Mouse (Mus musculus): ENCODE data around the gene Zfp82. TPM values are rescaled to one million over a fixed set of nuclear protein-coding genes. Genes with fewer than 3 reads are reported as not detected.

The Zfp82 gene
- polyA plus RNA-seq, 1 experiment from 2014 or later: 8.3 TPM

GRCm38 (mm10) chr7:30009321-30010085, 63.2 kb downstream of the Zfp82 start:
- peak; percentile 25; the same call in 1 of the 2 replicates for ATAC-seq (ENCODE audit: insufficient number of reproducible peaks, low FRiP score, low TSS enrichment, low read depth)
- 47% methylated on average over 21 of the region's 21 CpGs for whole genome bisulfite sequencing
- Histone ChIP-seq H3K4me2 (replicated peaks) (no peak overlapping the region), H3K4me3 (replicated peaks) (no peak overlapping the region), H3K36me3 (peaks cover 20% of the 10 kb centered on the region), H3K4me1 (peaks cover 46% of the 10 kb centered on the region), H3K27ac (replicated peaks) (peak overlapping the region; percentile 86), H3K27me3 (no peaks in the 10 kb centered on the region), H3K9ac (no peak overlapping the region), H3K9me3 (replicated peaks) (no peaks in the 10 kb centered on the region)

- 41% methylated on average over 6 of the region's 6 CpGs for WGBS
- no peaks in the 10 kb centered on the region for H3K27me3 ChIP-seq
- H3K27ac ChIP-seq (replicated peaks): peak overlapping the region; percentile 86
- ATAC-seq (ENCODE audit: insufficient number of reproducible peaks, low FRiP score, low TSS enrichment, low read depth): peak; percentile 49; the same call in 1 of the 2 replicates
- H3K4me1 ChIP-seq: peaks cover 46% of the 10 kb centered on the region
- no peak overlapping the region for H3K4me2 ChIP-seq (replicated peaks)
- H3K9me3 ChIP-seq (replicated peaks): no peaks in the 10 kb centered on the region
- H3K36me3 ChIP-seq: peaks cover 9% of the 10 kb centered on the region
- no peak overlapping the region for H3K4me3 ChIP-seq (replicated peaks)
- no peak overlapping the region for H3K9ac ChIP-seq
Measured at GRCm38 (mm10) chr7:30008020-30008690, 64.5 kb downstream of the Zfp82 start.

GRCm38 (mm10) chr7:30007601-30008000, 65.1 kb downstream of the Zfp82 start:
- ATAC-seq (ENCODE audit: insufficient number of reproducible peaks, low FRiP score, low TSS enrichment, low read depth): no peak
- peak overlapping the region; percentile 86 for H3K27ac ChIP-seq (replicated peaks)
- no peak overlapping the region for H3K4me2 ChIP-seq (replicated peaks)
- peaks cover 12% of the 10 kb centered on the region for H3K36me3 ChIP-seq
- H3K4me1 ChIP-seq: peaks cover 46% of the 10 kb centered on the region
- H3K4me3 ChIP-seq (replicated peaks): no peak overlapping the region
- H3K9ac ChIP-seq: no peak overlapping the region
- WGBS: 48% methylated on average over 1 of the region's 1 CpGs
- no peaks in the 10 kb centered on the region for H3K9me3 ChIP-seq (replicated peaks)
- H3K27me3 ChIP-seq: no peaks in the 10 kb centered on the region

Small RNA genes within 50 kb of the gene (microRNA-seq; reads per million reads assigned to microRNA genes)
- not detected for gene Gm23368 (ENCODE audit: borderline number of aligned reads)

Other genes starting within 250 kb of the Zfp82 start
- gene Zfp940, start 219.2 kb downstream of the Zfp82 start, polyA plus RNA-seq (2015; fragmentation: Nextera tagmentation; extraction: Ambion mirVana): 4.8 and 5.6 TPM in 2 replicates
- gene Zfp420, start 212.9 kb downstream of the Zfp82 start, polyA plus RNA-seq (2015; fragmentation: Nextera tagmentation; extraction: Ambion mirVana): 6.4 and 6.5 TPM in 2 replicates
- gene Zfp27, start 166.3 kb downstream of the Zfp82 start, polyA plus RNA-seq (2015; fragmentation: Nextera tagmentation; extraction: Ambion mirVana): 11.8 and 11.9 TPM in 2 replicates
- 5.0 and 5.3 TPM in 2 replicates for gene Zfp383, start 164.7 kb downstream of the Zfp82 start, polyA plus RNA-seq (2015; fragmentation: Nextera tagmentation; extraction: Ambion mirVana)
- gene Zfp74, start 118.8 kb downstream of the Zfp82 start, polyA plus RNA-seq (2015; fragmentation: Nextera tagmentation; extraction: Ambion mirVana): 9.1 and 11.4 TPM in 2 replicates
- gene Zfp568, start 88.9 kb downstream of the Zfp82 start, polyA plus RNA-seq (2015; fragmentation: Nextera tagmentation; extraction: Ambion mirVana): 18.4 and 22.6 TPM in 2 replicates
- 5.3 and 6.7 TPM in 2 replicates for gene Zfp14, start 21.5 kb downstream of the Zfp82 start, polyA plus RNA-seq (2015; fragmentation: Nextera tagmentation; extraction: Ambion mirVana)
- gene Gm26920, start 17.5 kb upstream of the Zfp82 start, polyA plus RNA-seq (2015; fragmentation: Nextera tagmentation; extraction: Ambion mirVana): 0.73 and 1.9 TPM in 2 replicates
- 9.4 and 10.6 TPM in 2 replicates for gene Zfp566, start 17.6 kb upstream of the Zfp82 start, polyA plus RNA-seq (2015; fragmentation: Nextera tagmentation; extraction: Ambion mirVana)
- 120 and 122 TPM in 2 replicates for gene Zfp260, start 21.9 kb upstream of the Zfp82 start, polyA plus RNA-seq (2015; fragmentation: Nextera tagmentation; extraction: Ambion mirVana)
- gene Zfp382, start 49.0 kb upstream of the Zfp82 start, polyA plus RNA-seq (2015; fragmentation: Nextera tagmentation; extraction: Ambion mirVana): 14.6 and 15.4 TPM in 2 replicates
- gene Zfp146, start 96.8 kb upstream of the Zfp82 start, polyA plus RNA-seq (2015; fragmentation: Nextera tagmentation; extraction: Ambion mirVana): 13.6 and 17.7 TPM in 2 replicates
- gene Cox7a1, start 111.2 kb upstream of the Zfp82 start, polyA plus RNA-seq (2015; fragmentation: Nextera tagmentation; extraction: Ambion mirVana): 6.4 and 6.5 TPM in 2 replicates
- gene Capns1, start 125.9 kb upstream of the Zfp82 start, polyA plus RNA-seq (2015; fragmentation: Nextera tagmentation; extraction: Ambion mirVana): 111 and 113 TPM in 2 replicates
- 155 and 160 TPM in 2 replicates for gene Polr2i, start 159.0 kb upstream of the Zfp82 start, polyA plus RNA-seq (2015; fragmentation: Nextera tagmentation; extraction: Ambion mirVana)
- gene Tbcb, start 159.4 kb upstream of the Zfp82 start, polyA plus RNA-seq (2015; fragmentation: Nextera tagmentation; extraction: Ambion mirVana): 172 and 177 TPM in 2 replicates
- 0.31 and 0.39 TPM in 2 replicates for gene Ovol3, start 162.8 kb upstream of the Zfp82 start, polyA plus RNA-seq (2015; fragmentation: Nextera tagmentation; extraction: Ambion mirVana)
- 0.34 and 0.49 TPM in 2 replicates for gene Thap8, start 207.2 kb upstream of the Zfp82 start, polyA plus RNA-seq (2015; fragmentation: Nextera tagmentation; extraction: Ambion mirVana)
- gene Wdr62, start 207.5 kb upstream of the Zfp82 start, polyA plus RNA-seq (2015; fragmentation: Nextera tagmentation; extraction: Ambion mirVana): 6.7 and 8.6 TPM in 2 replicates
- gene Clip3, start 218.8 kb upstream of the Zfp82 start, polyA plus RNA-seq (2015; fragmentation: Nextera tagmentation; extraction: Ambion mirVana): 36.3 and 47.3 TPM in 2 replicates
- 84.9 and 92.8 TPM in 2 replicates for gene Alkbh6, start 235.8 kb upstream of the Zfp82 start, polyA plus RNA-seq (2015; fragmentation: Nextera tagmentation; extraction: Ambion mirVana)
- 30.5 and 36.9 TPM in 2 replicates for gene Syne4, start 241.9 kb upstream of the Zfp82 start, polyA plus RNA-seq (2015; fragmentation: Nextera tagmentation; extraction: Ambion mirVana)
- gene E130208F15Rik, start 248.8 kb upstream of the Zfp82 start, polyA plus RNA-seq (2015; fragmentation: Nextera tagmentation; extraction: Ambion mirVana): 0.60 and 1.9 TPM in 2 replicates